Mouse (Mus musculus): ENCODE data around the gene Nde1. TPM values are rescaled to one million over a fixed set of nuclear protein-coding genes. Genes with fewer than 3 reads are reported as not detected.
A peak's percentile ranks its signal among the peaks of the same experiment; 100 is the strongest.

Gene Nde1
- polyA plus RNA-seq, 1 experiment = 16.5 TPM

GRCm38 (mm10) chr16:14194164-14194950, 31.3 kb downstream of the Nde1 start:
- H3K27ac ChIP-seq (replicated peaks; ENCODE audit: low read depth, low read length) = peak overlapping the region; percentile 82
- H3K4me3 ChIP-seq (ENCODE audit: insufficient read depth, low read depth, low read length) = no peak overlapping the region
- peaks cover 7% of the 10 kb centered on the region; the same call in 1 of the 2 replicates for H3K4me1 ChIP-seq (ENCODE audit: control insufficient read depth, insufficient read depth, insufficient read length, low read length)

GRCm38 (mm10) chr16:14195427-14195826, 32.4 kb downstream of the Nde1 start:
- Histone ChIP-seq H3K4me1 (ENCODE audit: control insufficient read depth, insufficient read depth, insufficient read length, low read length) (peaks cover 7% of the 10 kb centered on the region; the same call in 1 of the 2 replicates), H3K4me3 (ENCODE audit: insufficient read depth, low read depth, low read length) (no peak overlapping the region), H3K27ac (replicated peaks; ENCODE audit: low read depth, low read length) (peak overlapping the region; percentile 82; the same call in 1 of the 2 replicates)

GRCm38 (mm10) chr16:14198798-14199197, 35.7 kb downstream of the Nde1 start:
- H3K4me1 ChIP-seq (ENCODE audit: control insufficient read depth, insufficient read depth, insufficient read length, low read length) = peaks cover 7% of the 10 kb centered on the region; the same call in 1 of the 2 replicates
- H3K4me3 ChIP-seq (ENCODE audit: insufficient read depth, low read depth, low read length) = no peak overlapping the region
- no peak overlapping the region for H3K27ac ChIP-seq (replicated peaks; ENCODE audit: low read depth, low read length)

- Histone ChIP-seq H3K27ac (replicated peaks; ENCODE audit: low read depth, low read length) (no peak overlapping the region), H3K4me3 (ENCODE audit: insufficient read depth, low read depth, low read length) (no peak overlapping the region), H3K4me1 (ENCODE audit: control insufficient read depth, insufficient read depth, insufficient read length, low read length) (no peaks in the 10 kb centered on the region)
Observed at GRCm38 (mm10) chr16:14215156-14215555, 52.1 kb downstream of the Nde1 start.

- Histone ChIP-seq H3K4me3 (ENCODE audit: insufficient read depth, low read depth, low read length) (no peak overlapping the region), H3K27ac (replicated peaks; ENCODE audit: low read depth, low read length) (no peak overlapping the region), H3K4me1 (ENCODE audit: control insufficient read depth, insufficient read depth, insufficient read length, low read length) (no peaks in the 10 kb centered on the region)
Observed at GRCm38 (mm10) chr16:14237100-14237723, 74.1 kb downstream of the Nde1 start.

GRCm38 (mm10) chr16:14242059-14242458, 79.0 kb downstream of the Nde1 start:
- no peaks in the 10 kb centered on the region for H3K4me1 ChIP-seq (ENCODE audit: control insufficient read depth, insufficient read depth, insufficient read length, low read length)
- H3K27ac ChIP-seq (replicated peaks; ENCODE audit: low read depth, low read length) = no peak overlapping the region
- H3K4me3 ChIP-seq (ENCODE audit: insufficient read depth, low read depth, low read length) = no peak overlapping the region

Other genes starting within 250 kb of the Nde1 start
- gene 2900011O08Rik, start 176.7 kb upstream of the Nde1 start, polyA plus RNA-seq (2012; ENCODE audit: insufficient read depth, insufficient read length, missing spikeins) = not detected in 2 replicates
- not detected in 2 replicates for gene Ifitm7, start 176.4 kb upstream of the Nde1 start, polyA plus RNA-seq (2012; ENCODE audit: insufficient read depth, insufficient read length, missing spikeins)
- gene Marf1, start 76 bp downstream of the Nde1 start, polyA plus RNA-seq (2012; ENCODE audit: insufficient read depth, insufficient read length, missing spikeins) = 12.3 and 14.0 TPM in 2 replicates
- 5.9 and 11.0 TPM in 2 replicates for gene Myh11, start 128.1 kb downstream of the Nde1 start, polyA plus RNA-seq (2012; ENCODE audit: insufficient read depth, insufficient read length, missing spikeins)
- gene Fopnl, start 154.1 kb downstream of the Nde1 start, polyA plus RNA-seq (2012; ENCODE audit: insufficient read depth, insufficient read length, missing spikeins) = 79.2 and 86.7 TPM in 2 replicates
- 11.1 and 20.7 TPM in 2 replicates for gene Abcc1, start 198.3 kb downstream of the Nde1 start, polyA plus RNA-seq (2012; ENCODE audit: insufficient read depth, insufficient read length, missing spikeins)